Mouse (Mus musculus) hindbrain, embryonic 12.5 days (tissue): ENCODE results near the gene Spsb1. TPM values are rescaled to one million over a fixed set of nuclear protein-coding genes. Genes with fewer than 3 reads are reported as not detected.
A peak's percentile ranks its signal among the peaks of the same experiment; 100 is the strongest.

ENCODE experiments used
- ATAC-seq: fragments of 200-750 bp; cut with Nextera tagmentation; 2 replicates; pipeline ENCODE4 v1.8.0; 2017; ENCODE audit warnings: moderate TSS enrichment; ENCODE audit not compliant: low FRiP score
- H3K27ac ChIP-seq: fragments of 300-500 bp; sonication (generic); 2 replicates; pipeline ENCODE4 v1.5.1; 2016; ENCODE audit warnings: mild to moderate bottlenecking
- H3K27me3 ChIP-seq: fragments of 300-500 bp; sonication (generic); 2 replicates; pipeline ENCODE4 v1.6.1; 2016; ENCODE audit warnings: mild to moderate bottlenecking
- H3K36me3 ChIP-seq: fragments of 300-500 bp; sonication (generic); 2 replicates; pipeline ENCODE4 v1.6.1; 2016; ENCODE audit warnings: mild to moderate bottlenecking
- H3K4me1 ChIP-seq: fragments of 300-500 bp; sonication (generic); 2 replicates; pipeline ENCODE4 v1.6.1; 2016
- H3K4me2 ChIP-seq: fragments of 300-500 bp; sonication (generic); replicated peaks from 2 replicates; pipeline ENCODE4 v1.6.1; 2016; ENCODE audit warnings: mild to moderate bottlenecking
- H3K4me3 ChIP-seq: fragments of 300-500 bp; sonication (generic); 2 replicates; pipeline ENCODE4 v1.5.1; 2016; ENCODE audit warnings: mild to moderate bottlenecking
- H3K9ac ChIP-seq: fragments of 300-500 bp; sonication (generic); 2 replicates; pipeline ENCODE4 v1.6.1; 2016; ENCODE audit warnings: mild to moderate bottlenecking, moderate library complexity
- H3K9me3 ChIP-seq: fragments of 300-500 bp; sonication (generic); replicated peaks from 2 replicates; pipeline ENCODE4 v1.6.1; 2016; ENCODE audit warnings: mild to moderate bottlenecking
- WGBS: fragments of 180-500 bp; shearing (Covaris S2); methylation state at CpG from one replicate; pipeline ENCODE4 v1.1.7; 2016; 5-methylcytosine and 5-hydroxymethylcytosine counted together
- polyA plus RNA-seq: library from polyadenylated mRNA; unstranded; fragments of >200 nt; fragmentation: Nextera tagmentation; extraction: Ambion mirVana; gene quantifications from 2 replicates; pipeline ENCODE4 v1.2.1, GENCODE M21; 2016

The Spsb1 gene
- polyA plus RNA-seq, 1 experiment from 2014 or later = 15.5 TPM

GRCm38 (mm10) chr4:149857688-149858087 lies 97.2 kb downstream of the Spsb1 start:
- Histone ChIP-seq H3K4me1 (peaks cover 29% of the 10 kb centered on the region), H3K9ac (0 out of 2 replicates have a peak overlapping the region, but pooled peaks have one; percentile 23), H3K27me3 (no peaks in the 10 kb centered on the region), H3K27ac (no peak overlapping the region), H3K36me3 (no peaks in the 10 kb centered on the region), H3K4me2 (no peak overlapping the region), H3K9me3 (no peaks in the 10 kb centered on the region), H3K4me3 (no peak overlapping the region)
- 76% methylated on average over 3 of the region's 3 CpGs for WGBS
- ATAC-seq = no peak

GRCm38 (mm10) chr4:149855892-149856807 lies 98.7 kb downstream of the Spsb1 start:
- no peaks in the 10 kb centered on the region for H3K36me3 ChIP-seq
- no peaks in the 10 kb centered on the region for H3K27me3 ChIP-seq
- ATAC-seq = no peak
- H3K4me2 ChIP-seq = no peak overlapping the region
- no peak overlapping the region for H3K4me3 ChIP-seq
- no peaks in the 10 kb centered on the region for H3K9me3 ChIP-seq
- H3K9ac ChIP-seq = no peak overlapping the region
- 68% methylated on average over 19 of the region's 19 CpGs for WGBS
- H3K4me1 ChIP-seq = peaks cover 29% of the 10 kb centered on the region
- 0 out of 2 replicates have a peak overlapping the region, but pooled peaks have one; percentile 13 for H3K27ac ChIP-seq

- no peak; the same call in 1 of the 2 replicates for ATAC-seq
- Histone ChIP-seq H3K27me3 (no peaks in the 10 kb centered on the region), H3K4me3 (no peak overlapping the region), H3K9me3 (no peaks in the 10 kb centered on the region), H3K9ac (no peak overlapping the region), H3K27ac (no peak overlapping the region), H3K4me2 (0 out of 2 replicates have a peak overlapping the region, but pooled peaks have one; percentile 53), H3K4me1 (peaks cover 29% of the 10 kb centered on the region), H3K36me3 (no peaks in the 10 kb centered on the region)
- 66% methylated on average over 10 of the region's 10 CpGs for WGBS
Observed at GRCm38 (mm10) chr4:149855180-149855891, 99.5 kb downstream of the Spsb1 start.

- Histone ChIP-seq H3K36me3 (no peaks in the 10 kb centered on the region), H3K4me1 (peaks cover 29% of the 10 kb centered on the region), H3K4me3 (peak overlapping the region; percentile 24), H3K4me2 (peak overlapping the region; percentile 53), H3K9me3 (no peaks in the 10 kb centered on the region), H3K27me3 (no peaks in the 10 kb centered on the region), H3K9ac (no peak overlapping the region), H3K27ac (peak overlapping the region; percentile 25; the same call in 1 of the 2 replicates)
- ATAC-seq = no peak
- WGBS = 61% methylated on average over 9 of the region's 9 CpGs
Observed at GRCm38 (mm10) chr4:149854770-149855169, 100.1 kb downstream of the Spsb1 start.

- Histone ChIP-seq H3K36me3 (no peaks in the 10 kb centered on the region), H3K4me2 (peak overlapping the region; percentile 53), H3K9me3 (no peaks in the 10 kb centered on the region), H3K27ac (peak overlapping the region; percentile 25; the same call in 1 of the 2 replicates), H3K4me1 (peaks cover 29% of the 10 kb centered on the region), H3K27me3 (no peaks in the 10 kb centered on the region), H3K9ac (no peak overlapping the region), H3K4me3 (peak overlapping the region; percentile 24)
- ATAC-seq = peak; percentile 89
- WGBS = 4% methylated on average over 21 of the region's 21 CpGs
Observed at GRCm38 (mm10) chr4:149854301-149854708, 100.5 kb downstream of the Spsb1 start.

GRCm38 (mm10) chr4:149853698-149854284 lies 101.1 kb downstream of the Spsb1 start:
- 67% methylated on average over 4 of the region's 4 CpGs for WGBS
- H3K9ac ChIP-seq = no peak overlapping the region
- no peaks in the 10 kb centered on the region for H3K27me3 ChIP-seq
- H3K9me3 ChIP-seq = no peaks in the 10 kb centered on the region
- H3K4me2 ChIP-seq = peak overlapping the region; percentile 53
- H3K27ac ChIP-seq = no peak overlapping the region
- peaks cover 29% of the 10 kb centered on the region for H3K4me1 ChIP-seq
- ATAC-seq = no peak
- H3K4me3 ChIP-seq = no peak overlapping the region
- H3K36me3 ChIP-seq = no peaks in the 10 kb centered on the region

GRCm38 (mm10) chr4:149851554-149851953 lies 103.3 kb downstream of the Spsb1 start:
- Histone ChIP-seq H3K27me3 (no peaks in the 10 kb centered on the region), H3K4me3 (no peak overlapping the region), H3K36me3 (no peaks in the 10 kb centered on the region), H3K4me2 (no peak overlapping the region), H3K9ac (no peak overlapping the region), H3K9me3 (no peaks in the 10 kb centered on the region), H3K4me1 (peaks cover 20% of the 10 kb centered on the region), H3K27ac (no peak overlapping the region)
- ATAC-seq = no peak
- WGBS = 86% methylated on average over 8 of the region's 8 CpGs

- Histone ChIP-seq H3K27me3 (no peaks in the 10 kb centered on the region), H3K9ac (no peak overlapping the region), H3K4me3 (no peak overlapping the region), H3K27ac (no peak overlapping the region), H3K9me3 (no peaks in the 10 kb centered on the region), H3K4me2 (no peak overlapping the region), H3K36me3 (no peaks in the 10 kb centered on the region), H3K4me1 (peaks cover 16% of the 10 kb centered on the region)
- no peak for ATAC-seq
- WGBS = 82% methylated on average over 10 of the region's 10 CpGs
Observed at GRCm38 (mm10) chr4:149850674-149851073, 104.2 kb downstream of the Spsb1 start.

GRCm38 (mm10) chr4:149850045-149850444 lies 104.8 kb downstream of the Spsb1 start:
- no peak for ATAC-seq
- H3K27ac ChIP-seq = no peak overlapping the region
- H3K4me2 ChIP-seq = no peak overlapping the region
- H3K27me3 ChIP-seq = no peaks in the 10 kb centered on the region
- peaks cover 13% of the 10 kb centered on the region for H3K4me1 ChIP-seq
- no peaks in the 10 kb centered on the region for H3K36me3 ChIP-seq
- 86% methylated on average over 7 of the region's 7 CpGs for WGBS
- no peak overlapping the region for H3K4me3 ChIP-seq
- no peak overlapping the region for H3K9ac ChIP-seq
- H3K9me3 ChIP-seq = no peaks in the 10 kb centered on the region

- Histone ChIP-seq H3K36me3 (no peaks in the 10 kb centered on the region), H3K4me1 (0 out of 2 replicates have a peak, but pooled peaks cover 5% of the 10 kb centered on the region), H3K27me3 (no peaks in the 10 kb centered on the region), H3K9me3 (no peaks in the 10 kb centered on the region), H3K9ac (no peak overlapping the region), H3K27ac (no peak overlapping the region), H3K4me3 (no peak overlapping the region), H3K4me2 (no peak overlapping the region)
- no peak for ATAC-seq
- 87% methylated on average over 5 of the region's 5 CpGs for WGBS
Observed at GRCm38 (mm10) chr4:149849035-149849434, 105.8 kb downstream of the Spsb1 start.

- no peak overlapping the region for H3K9ac ChIP-seq
- no peak for ATAC-seq
- 0 out of 2 replicates have a peak, but pooled peaks cover 2% of the 10 kb centered on the region for H3K4me1 ChIP-seq
- H3K36me3 ChIP-seq = no peaks in the 10 kb centered on the region
- H3K27me3 ChIP-seq = no peaks in the 10 kb centered on the region
- H3K9me3 ChIP-seq = no peaks in the 10 kb centered on the region
- WGBS = 85% methylated on average over 22 of the region's 22 CpGs
- H3K27ac ChIP-seq = no peak overlapping the region
- no peak overlapping the region for H3K4me3 ChIP-seq
- H3K4me2 ChIP-seq = no peak overlapping the region
Observed at GRCm38 (mm10) chr4:149846861-149847631, 107.8 kb downstream of the Spsb1 start.
